Mouse (Mus musculus) left cerebral cortex, postnatal 25 days (tissue): Measurements from ENCODE around the gene Fdxacb1. TPM values are rescaled to one million over a fixed set of nuclear protein-coding genes. Genes with fewer than 3 reads are reported as not detected.

Experiments
- DNase-seq, 2 experiments: peaks; one replicate each; pipeline ENCODE4 v3.0.0; 2022; ENCODE audit warnings: low spot score in 2 of 2, mixed read lengths in 1 of 2
- intact Hi-C: fragments of 180-260 bp; cut with DNase I; formaldehyde crosslinking; loops from one replicate; pipeline ENCODE4 v1.15.1; 2025
- total RNA-seq, 2 experiments: library from RNA; stranded (reverse); gene quantifications; 2 replicates each; pipeline ENCODE4 v1.2.3; 2021

The Fdxacb1 gene
- total RNA-seq, 2 experiments from 2014 or later, result 4.7 to 6.1 TPM

DNA sequence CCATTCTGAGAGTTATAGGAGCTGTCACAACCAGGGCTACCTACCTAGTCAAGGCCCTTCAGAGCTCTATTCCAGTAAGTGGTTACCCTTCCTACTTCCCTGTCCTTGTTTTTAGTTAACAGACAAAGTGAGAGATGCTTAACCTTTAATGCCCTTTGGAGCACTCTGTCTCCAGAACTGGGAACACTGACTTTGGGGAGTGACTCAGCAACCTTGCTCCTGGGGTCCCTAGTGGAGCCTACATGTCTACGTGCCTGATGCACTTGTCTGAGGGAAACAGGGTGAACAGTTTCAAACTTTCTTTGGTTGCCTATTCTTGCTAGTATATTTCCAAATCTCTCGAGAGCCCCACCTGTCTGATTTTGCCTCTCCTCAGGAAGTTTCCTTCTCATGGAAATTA is 25.3 kb upstream of the Fdxacb1 start:
- intact Hi-C loops, result no loop called here
- no peak for DNase-seq

DNA sequence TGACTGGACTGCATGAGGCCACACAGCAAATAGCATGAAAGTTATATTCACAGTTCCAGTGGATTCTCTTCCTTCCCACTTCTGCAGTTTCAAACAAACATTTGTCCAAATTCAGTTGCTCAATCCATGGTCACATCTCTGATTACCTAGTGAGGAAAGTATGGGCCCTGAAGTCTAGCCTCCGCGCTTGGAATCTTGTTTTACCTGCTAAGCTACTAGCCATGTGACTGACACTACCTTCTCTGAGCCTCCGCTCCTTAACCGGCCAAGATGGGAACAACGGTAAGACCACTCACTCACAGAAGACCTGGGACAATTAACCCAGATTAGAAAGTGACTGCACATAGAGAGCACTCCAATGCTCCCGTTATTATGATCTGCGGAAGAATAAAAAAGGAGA is 22.2 kb upstream of the Fdxacb1 start:
- intact Hi-C loops, result no loop called here
- no peak for DNase-seq

DNA sequence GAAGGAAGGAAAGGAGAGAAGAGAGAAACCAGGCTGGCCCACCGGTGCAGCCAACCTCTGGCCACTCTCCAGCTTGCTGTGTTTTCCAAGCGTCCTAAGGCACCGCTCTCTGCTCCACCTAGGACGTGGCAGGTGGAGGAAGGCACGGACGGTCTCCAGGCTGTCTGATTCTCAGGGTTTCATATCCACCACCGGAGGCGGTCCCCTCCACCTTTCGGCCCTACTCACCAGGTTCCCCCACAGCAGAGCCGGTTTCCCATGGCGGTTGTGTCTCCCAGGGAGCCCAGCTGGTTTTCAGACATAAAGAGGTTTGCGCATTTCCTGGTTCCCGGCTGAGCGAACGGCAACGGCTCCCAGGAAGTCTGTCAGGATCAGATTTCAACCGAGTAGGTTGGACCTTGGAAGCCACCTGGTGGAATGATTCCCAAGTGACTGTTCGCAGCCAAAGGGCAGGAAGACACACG is 21.8 kb upstream of the Fdxacb1 start, which contains the start of gene 2310030G06Rik:
Gene 2310030G06Rik, minus strand, starts transcription at position 323 of the 464 bp plus-strand sequence.
- intact Hi-C loops, result no loop called here
- no peak for DNase-seq

DNA sequence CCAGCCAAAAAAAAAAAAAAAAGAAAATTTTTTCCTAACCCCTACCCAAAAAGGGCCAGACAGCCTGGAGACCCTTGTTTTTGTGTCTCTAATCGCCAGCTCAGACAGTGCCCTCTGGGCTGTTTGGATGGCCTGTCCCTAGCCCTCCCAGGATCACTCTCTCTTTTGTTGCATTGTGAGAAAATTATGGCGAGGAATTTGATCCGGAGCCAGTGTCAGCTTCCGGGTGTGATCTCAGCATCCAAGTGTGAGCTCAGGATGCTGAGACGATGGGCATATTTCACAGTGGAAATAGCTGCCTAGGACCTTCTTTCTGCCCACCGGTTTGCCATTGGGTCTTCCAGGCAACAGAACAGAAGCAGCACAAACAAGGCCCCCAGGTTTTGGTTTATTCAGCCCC is 17.3 kb upstream of the Fdxacb1 start:
- intact Hi-C loops, result no loop called here
- no peak for DNase-seq

DNA sequence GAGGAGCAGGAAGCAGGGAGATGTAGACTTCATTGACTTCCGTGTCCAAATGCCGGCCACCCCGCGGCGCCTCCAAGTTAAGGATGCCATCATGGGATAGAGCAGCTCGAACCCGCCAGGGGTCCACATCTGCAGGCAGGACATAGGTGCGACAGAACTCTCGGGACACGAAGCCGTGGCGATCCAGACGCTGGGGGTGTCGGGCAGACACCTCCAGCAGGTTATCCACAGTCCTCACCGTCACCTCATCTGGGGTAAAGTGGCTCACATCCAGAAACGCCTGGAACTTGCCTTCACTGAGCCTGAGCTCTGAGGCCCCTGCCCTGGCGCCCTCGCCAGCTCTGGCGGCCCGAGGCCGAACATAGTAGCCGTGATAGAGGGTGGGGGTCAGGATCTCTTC is 16.7 kb upstream of the Fdxacb1 start, which contains the start of gene Cryab:
Gene Cryab, plus strand, starts transcription at position 3 of the 400 bp plus-strand sequence.
- DNase-seq, result no peak
- intact Hi-C loops, result no loop called here

DNA sequence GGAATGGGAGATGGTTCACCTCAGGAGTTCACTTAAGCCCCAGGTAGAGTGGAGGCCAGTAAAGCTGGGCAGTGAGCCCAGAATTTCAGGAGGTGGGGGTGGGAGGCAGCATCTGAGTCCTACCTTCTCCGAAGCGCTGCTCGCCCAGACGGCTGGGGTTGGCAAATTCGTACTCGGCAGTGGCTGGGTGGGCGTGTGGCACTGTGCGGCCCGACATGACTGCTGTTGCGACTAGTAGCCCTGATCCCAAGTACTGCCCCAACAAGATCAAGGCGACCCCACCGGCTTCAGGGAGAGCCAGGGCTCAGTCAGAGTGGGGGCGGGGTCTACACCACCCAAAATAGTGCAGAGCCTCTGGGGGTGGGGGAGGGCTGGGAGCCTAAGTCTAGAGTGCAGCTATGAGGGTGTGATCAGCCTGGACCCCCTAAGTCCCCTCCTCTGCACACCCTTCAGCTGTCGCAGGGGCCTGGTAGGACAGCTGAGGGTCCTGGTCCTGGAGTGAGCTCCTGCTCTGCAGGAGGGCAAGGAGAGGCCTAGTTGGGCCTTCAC is 15.9 kb upstream of the Fdxacb1 start, which contains the start of gene Hspb2:
Gene Hspb2, minus strand, starts transcription at position 301 of the 549 bp plus-strand sequence.
- intact Hi-C loops, result no loop called here

DNA sequence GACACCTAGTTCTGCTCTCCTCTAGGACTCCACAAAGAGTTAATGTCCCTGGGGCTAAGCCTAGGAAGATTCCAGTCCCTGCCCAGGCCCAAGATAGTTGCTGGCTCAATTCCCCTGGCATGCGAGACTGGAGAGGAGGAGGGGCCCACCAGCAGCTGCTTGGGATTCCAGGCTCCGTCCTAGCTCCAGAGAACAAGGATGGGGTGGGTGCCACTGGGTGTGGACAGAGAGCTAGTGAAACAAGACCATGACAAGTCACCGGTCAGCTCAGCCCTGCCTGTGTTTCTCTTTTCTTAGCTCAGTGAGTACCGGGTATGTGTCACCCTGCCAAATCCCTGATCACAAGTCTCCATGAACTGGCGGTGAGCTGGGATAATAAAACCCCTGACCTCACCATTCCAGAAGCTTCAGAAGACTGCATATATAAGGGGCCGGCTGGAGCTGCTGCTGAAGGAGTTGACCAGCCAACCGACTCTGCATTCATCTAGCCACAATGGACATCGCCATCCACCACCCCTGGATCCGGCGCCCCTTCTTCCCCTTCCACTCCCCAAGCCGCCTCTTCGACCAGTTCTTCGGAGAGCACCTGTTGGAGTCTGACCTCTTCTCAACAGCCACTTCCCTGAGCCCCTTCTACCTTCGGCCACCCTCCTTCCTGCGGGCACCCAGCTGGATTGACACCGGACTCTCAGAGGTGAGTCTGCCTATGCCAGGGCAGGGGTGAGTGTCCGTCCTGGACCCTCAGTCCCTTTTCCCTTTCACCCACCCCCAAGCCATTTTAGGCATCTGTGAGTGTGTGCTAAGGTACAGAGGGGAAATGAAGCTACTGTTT is 15.0 kb upstream of the Fdxacb1 start:
- peak; percentile 47 to 84 for DNase-seq
- intact Hi-C loops, result no loop called here

More for the DNA sequence above, 15.9 kb upstream of the Fdxacb1 start, which contains the start of gene Hspb2:
- DNase-seq, result peak in 1 of 2 experiments; percentile 37

DNA sequence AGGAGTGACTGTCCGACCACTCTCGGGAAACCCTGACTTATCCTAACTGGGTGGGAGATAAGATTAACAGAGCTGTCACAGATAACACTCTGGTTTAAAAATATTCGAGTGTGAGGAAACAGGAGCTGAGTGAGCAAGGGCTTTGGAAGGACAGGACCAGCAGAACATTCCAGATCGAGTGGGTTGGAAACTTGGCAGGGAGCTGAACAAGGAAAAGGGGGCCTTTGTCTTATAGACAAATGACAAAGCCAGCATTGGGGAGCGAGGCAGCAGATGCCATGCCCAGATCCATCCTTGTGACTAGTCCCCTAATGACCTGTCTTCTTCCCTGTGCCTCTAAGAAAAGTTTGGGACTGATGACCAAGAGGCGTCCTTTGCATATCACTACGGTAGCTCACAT is 14.1 kb upstream of the Fdxacb1 start:
- intact Hi-C loops, result no loop called here
- peak in 1 of 2 experiments; percentile 49 for DNase-seq

DNA sequence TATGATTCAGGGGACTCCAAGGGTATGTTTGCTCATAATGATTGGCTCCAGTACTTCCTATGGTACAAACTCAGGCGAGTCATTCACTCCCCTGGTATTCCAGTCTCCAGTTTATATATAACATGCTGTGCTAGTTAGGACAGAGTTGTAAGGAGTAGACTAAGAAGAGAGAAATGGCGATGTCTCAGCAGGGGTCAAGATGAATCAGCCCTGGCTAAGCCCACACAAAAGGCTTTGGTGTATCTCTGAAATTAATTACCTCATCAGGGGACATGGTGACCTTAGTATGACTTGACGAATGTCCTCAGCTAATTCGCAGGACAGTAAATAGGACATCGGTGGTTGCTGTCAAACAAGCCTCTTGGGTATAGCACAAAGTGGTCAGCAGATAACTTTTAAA is 11.3 kb upstream of the Fdxacb1 start:
- intact Hi-C loops, result no loop called here
- DNase-seq, result no peak

DNA sequence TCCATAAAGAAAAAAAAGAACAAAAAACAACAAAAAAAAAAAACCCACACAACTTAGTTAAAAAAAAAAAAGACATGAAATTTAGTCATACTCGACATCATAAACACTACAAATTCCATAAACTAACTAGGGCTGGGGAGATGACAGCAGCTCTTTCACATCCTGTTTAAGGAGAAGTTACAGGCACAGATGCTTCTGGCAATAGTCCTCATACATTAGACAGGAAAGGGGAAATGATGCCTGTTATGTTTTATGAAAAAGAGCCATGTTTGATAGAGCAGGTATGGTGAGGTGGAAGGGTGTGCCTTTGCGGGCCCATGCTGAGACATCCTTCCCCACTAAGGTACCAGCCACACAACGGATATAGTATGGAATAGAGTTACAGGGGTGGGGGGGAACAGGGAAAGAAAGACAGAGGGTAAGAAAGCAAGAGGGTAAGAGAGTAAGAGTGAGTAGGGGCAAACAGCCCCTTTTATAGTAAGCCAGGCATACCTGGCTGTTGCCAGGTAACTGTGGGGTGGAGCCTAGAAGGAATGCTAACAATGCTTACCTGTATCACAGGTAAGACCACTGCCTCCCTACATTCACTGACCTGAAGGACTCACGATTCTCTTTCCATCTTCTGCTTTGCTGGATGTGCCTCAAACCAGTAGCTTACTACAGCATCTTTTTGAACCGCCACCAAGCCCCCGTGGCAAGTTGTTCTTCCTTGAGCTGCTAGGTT is 6.4 kb upstream of the Fdxacb1 start:
- DNase-seq, result no peak

DNA sequence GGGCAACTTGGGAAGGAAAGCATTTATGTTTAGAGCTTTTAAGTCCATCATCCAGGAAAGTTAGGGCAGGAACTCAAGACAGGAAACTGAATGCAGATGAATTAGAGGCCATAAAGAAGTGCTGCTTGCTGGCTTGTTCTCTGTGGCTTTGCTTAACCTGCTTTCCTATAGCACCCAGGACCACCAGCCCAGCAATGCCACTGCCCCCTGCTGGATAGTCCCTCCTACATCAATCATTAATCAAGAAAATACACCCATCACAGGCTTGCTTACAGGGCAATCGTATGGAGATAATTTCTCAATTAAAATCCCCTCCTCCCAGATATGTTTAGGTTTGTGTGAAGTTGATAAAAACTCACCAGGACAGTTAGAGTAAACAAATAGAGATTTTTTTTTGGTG is 4.7 kb upstream of the Fdxacb1 start:
- no peak for DNase-seq
- intact Hi-C loops, result loop anchor here (5.0 kb wide), 1 partner anchor 56 kb away; no protein-coding TSS in a partner anchor

More for the DNA sequence above, 6.4 kb upstream of the Fdxacb1 start:
- intact Hi-C loops, result loop anchor here (5.0 kb wide), 1 partner anchor 54 kb away; no protein-coding TSS in a partner anchor

DNA sequence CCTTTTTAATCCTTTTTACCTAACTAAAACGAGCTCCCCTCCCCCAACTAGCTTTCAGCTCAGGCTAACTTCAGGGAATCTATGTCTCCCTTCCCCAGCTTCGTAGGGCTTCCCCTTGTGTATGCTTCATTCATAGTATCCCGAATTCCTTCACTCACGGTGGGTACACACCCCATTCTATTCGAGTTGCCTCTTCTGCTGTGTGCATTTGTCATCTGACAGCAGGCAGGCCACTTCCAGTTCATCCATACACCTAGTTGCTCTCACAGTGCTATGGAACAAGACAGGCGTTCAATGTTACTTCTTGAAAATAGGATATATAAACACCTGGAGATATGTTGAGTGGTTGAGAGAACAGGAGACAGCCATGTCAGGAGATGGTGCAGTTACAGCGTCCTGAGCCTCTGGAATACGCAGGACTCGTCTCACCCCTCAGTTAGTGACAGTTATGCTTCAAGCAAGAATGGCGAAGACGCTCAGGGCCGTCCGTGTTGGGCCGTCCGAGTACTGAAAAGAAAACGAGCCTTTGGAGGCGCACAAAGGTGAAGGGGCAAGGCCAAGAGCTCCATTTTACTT is 417 bp upstream of the Fdxacb1 start:
- intact Hi-C loops, result loop anchor here (1.0 to 5.0 kb wide), 4 partner anchors 28 to 110 kb away; partner anchors contain the start of genes Dixdc1 and Dlat
- peak in 1 of 2 experiments; percentile 18 for DNase-seq

DNA sequence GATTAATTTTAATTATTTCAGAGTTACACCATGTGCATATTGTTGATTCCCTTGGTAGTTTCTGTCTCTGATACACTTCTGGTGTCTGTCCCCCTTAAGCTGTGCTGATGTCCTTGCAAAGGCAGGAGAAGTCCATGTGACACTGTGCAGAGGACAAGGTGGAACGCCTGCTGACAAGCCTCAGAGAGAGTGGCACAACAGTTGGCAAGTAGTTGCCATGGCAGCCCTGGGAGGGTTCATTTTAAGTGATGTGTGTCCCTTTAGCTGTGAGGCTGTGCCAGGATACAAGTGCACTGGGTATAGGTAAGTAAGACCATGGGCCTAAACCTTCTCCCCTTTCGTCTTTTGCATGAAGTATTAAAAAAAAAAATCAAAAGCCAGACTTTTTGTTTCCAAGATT is 2.0 kb downstream of the Fdxacb1 start:
- DNase-seq, result no peak
- intact Hi-C loops, result no loop called here

DNA sequence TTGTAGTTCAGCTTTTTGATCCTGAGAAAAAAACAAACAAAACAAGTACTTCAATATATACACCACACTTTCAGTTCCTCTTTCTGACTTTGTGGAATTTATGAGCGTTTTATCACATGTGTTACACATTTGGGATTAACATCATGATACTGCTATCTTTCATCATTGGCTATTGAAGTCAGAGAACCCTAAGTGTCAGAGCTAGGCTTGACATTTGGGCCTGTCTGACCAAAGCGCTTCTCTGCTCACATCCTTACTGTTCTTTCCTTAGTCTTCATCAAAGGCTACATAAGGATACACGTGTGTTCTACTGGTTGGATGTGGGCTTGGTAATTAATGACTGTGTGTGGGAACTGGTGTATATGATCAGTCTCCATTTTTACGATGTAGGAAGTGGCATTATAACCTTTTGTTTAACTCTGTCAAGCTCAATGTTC is 6.0 kb downstream of the Fdxacb1 start:
- DNase-seq, result no peak
- intact Hi-C loops, result no loop called here

DNA sequence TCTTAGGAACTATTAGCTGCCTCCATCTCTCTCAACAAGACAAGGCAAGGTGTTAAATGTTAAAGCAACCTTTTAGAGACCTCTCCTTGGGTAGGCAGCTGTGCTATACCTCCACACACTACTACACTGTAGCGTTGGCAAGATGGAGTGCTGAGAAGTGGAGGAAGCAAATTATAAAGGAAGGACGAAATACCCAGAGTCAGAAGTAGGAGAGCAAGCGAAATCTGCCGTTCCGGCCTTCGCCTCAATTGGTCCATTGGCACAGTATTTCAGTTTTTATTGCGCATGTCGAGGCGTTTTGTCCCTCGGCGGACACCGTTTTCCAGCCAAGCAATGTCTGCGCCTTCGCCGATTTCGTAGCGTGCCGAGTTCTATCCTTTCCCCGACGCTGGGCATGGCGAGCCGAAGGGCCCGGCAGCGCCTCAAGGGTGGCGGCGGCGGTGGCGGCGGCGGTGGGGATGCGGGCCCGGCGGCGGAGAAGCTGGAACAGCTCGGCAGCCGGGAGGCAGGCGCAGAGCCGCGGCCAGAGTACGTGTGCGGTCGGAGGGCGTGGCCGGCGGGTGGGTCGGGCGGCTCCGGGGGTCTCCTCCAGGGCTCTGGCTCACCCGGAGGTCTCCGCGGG is 7.1 kb downstream of the Fdxacb1 start, which contains the start of the genes Alg9 and 1110032A03Rik:
Gene Alg9, plus strand, starts transcription at position 29 of the 622 bp plus-strand sequence.
Gene 1110032A03Rik, minus strand, starts transcription at position 530 of the 622 bp plus-strand sequence.
- intact Hi-C loops, result no loop called here
- peak; percentile 86 to 91 for DNase-seq

DNA sequence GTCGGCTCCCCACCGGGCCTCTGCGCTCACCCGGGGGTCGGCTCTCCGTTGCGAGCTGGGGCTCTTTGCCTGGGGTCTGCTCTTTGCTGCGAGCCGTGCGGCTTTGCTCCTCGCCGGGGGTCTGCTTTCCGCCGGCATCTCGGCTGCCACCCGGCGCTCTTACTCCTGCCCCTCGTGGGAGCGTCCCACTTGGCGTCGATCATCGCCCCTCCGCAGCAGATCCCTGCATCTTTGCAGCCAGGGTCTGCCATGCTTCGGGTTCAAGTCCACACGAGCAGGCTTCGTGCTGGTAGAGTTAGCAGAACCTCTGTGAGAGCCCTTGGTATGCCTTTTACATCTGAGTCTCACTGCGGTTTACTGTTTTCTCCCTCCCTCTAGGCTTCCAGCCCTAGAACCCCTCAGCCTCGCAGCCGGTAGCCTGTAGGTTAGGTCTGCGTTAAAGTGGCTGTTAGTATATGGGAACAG is 7.7 kb downstream of the Fdxacb1 start:
- intact Hi-C loops, result no loop called here
- no peak for DNase-seq

DNA sequence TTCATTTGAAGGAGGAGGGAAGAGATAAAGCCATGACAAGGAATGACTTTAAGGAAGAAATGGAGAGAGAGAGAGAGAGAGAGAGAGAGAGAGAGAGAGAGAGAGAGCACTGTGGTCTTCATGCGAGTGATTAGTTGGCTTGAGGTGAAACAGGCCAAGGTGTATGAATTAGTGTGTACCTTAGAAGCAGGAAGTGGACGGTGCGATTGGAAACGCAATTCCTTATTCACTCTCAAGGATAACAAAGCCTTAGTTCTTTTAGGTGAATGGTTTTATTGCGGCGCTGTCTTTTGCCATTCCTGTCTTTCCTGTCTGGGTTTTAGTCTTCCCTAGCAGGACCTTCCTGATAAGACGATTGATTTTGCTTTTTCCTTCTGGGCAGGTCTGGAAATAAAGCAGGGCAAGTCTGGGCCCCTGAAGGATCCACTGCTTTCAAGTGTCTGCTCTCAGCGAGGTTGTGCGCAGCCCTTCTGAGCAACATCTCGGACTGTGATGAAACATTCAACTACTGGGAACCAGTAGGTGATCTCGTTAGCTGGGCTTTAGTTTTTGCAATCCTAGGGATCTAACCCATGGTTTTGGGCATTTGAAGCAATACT is 8.2 kb downstream of the Fdxacb1 start:
- no peak for DNase-seq
- intact Hi-C loops, result no loop called here

DNA sequence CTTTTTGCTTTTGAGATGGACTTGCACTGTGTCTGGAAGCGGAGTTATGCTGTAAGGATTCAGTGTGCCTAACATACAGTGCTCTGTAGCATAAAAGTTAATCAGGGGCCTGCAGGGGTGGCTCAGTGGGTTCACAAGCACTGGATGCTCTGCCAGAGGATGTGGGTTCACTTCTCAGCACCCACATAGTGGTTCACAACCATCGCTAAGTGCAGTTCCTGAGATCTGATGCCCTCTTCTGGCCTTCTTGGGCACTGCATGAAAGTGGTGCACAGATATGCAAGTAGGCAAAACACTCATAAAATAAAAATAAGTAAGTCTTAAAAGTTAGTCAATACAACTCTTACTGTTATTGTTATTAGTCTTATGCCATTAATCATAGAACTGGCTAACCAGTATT is 14.1 kb downstream of the Fdxacb1 start:
- intact Hi-C loops, result no loop called here
- DNase-seq, result no peak
